Mouse (Mus musculus) central nervous system, embryonic 11.5 days (tissue): Measurements from ENCODE around the gene Twnk. TPM values are rescaled to one million over a fixed set of nuclear protein-coding genes. Genes with fewer than 3 reads are reported as not detected.

Experiments used
- polyA plus RNA-seq: library from polyadenylated mRNA; depleted of rRNA; stranded (reverse); fragments of >200 nt; gene quantifications from 2 replicates; pipeline ENCODE4 v1.2.3, GENCODE M21; 2012; rRNA removed

The Twnk gene
- polyA plus RNA-seq, result 20.4 and 25.2 TPM in 2 replicates

GRCm38 (mm10) chr19:45005444-45005843 is at the start of gene Twnk:
Gene Twnk, plus strand, starts transcription at chr19:45005663.

GRCm38 (mm10) chr19:44988831-44989566 is 16.5 kb upstream of the Twnk start, which contains the start of gene Sema4g:
Gene Sema4g, plus strand, starts transcription at chr19:44989101.

DNA sequence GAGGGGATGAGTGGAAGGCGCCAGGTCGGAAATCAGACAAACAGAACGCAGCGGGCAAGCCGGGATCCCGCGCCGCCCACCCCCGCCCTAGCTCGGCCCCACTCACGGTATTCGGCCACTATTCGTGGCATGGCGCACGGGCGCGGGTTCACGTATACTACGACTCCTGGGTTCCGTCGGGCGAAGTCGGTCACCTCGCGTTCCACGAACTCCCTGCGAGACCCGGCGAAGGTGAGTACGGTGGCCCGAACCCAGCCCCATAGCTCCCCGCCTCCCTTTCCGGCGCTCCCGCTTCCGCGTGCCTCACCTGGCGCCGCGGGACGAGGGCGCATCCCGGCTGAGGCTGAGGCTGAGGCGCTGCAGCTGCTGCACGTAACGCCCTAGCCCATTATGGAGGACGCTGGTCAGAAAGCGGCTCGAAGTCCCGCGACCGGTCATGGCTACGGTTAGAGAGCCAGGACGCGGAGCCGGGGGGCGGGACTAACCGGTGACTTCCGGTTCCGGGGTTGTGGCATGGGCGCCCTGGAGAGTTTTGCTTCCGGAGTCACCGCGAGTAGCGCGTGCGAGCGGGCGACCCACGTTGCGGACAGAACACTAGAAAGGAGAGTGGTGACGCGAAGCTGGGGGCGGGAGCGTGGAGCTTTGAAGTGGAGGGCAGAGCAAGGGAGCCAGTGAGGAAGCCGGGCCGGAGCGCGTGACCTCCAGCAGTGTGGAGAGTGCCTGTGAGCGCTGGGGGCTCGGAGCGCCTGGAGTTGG is 672 bp downstream of the Twnk start, which contains the start of gene Mrpl43:
TSS of gene Mrpl43 (minus strand) at position 486 of the 756 bp plus-strand sequence.

DNA sequence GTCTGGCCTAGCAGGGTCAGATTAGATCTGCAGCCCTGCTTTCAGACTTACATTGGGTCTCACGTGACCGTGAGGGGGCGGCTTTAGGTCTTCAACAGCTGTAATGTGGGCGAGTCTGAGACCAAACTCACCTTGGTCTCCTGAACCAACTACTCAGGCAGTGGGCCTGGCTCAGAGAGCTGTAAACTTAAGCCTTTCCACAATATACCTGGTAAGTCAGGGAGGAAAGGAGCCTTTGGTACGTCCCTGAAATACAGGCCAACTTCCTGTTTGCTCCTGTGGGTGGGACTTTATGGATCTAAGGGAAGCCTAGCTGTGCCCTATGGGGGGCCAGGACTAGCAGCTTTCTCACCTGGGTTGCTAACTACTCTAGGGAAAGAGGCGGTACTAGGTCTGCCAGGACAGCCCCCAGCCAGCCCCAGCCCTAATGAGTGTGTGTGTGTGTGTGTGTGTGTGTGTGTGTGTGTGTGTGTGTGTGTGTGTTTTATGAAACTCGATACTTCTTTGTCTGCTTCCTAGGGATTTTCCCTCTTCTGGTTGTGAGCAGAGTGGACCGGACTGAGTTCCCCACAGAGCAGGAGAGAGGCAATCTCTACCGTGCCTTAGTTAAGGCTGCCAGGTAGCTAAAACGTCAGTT is 9.0 kb downstream of the Twnk start, which contains the start of gene Lzts2:
TSS of gene Lzts2 (plus strand) at position 80 of the 637 bp plus-strand sequence.

GRCm38 (mm10) chr19:45045651-45046050 is 40.2 kb downstream of the Twnk start, which contains the start of gene Pdzd7:
Gene Pdzd7, minus strand, starts transcription at chr19:45045717.

DNA sequence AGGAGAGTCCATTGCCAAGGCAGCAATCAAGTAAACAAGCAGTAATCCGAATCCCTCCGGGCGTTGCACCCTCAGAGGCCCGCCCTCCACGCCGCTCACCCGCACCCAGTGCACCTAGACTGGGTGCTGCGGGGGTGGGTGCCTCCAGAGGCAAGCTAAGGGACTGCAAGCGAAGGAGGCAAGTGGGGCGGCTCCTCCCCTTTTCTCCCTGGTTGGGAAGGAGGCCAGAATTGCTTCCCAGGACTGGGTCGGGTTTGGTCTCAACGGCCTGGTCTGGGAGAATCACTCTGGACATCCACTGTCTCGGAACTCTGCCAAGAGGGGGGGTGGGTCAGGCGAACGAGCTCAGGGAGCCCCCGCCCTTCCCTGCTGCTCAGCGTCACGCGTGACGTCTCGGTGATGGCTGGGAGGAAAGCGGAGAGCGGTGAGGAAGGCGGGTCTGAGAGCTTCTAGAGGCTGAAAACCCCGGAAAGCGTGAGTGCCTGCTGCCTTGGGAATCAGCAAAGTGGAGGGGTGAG is 42.0 kb downstream of the Twnk start, which contains the start of gene Sfxn3:
TSS of gene Sfxn3 (plus strand) at position 87 of the 518 bp plus-strand sequence.

Other genes starting within 250 kb of the Twnk start
- gene Pax2, start 249.6 kb upstream of the Twnk start, polyA plus RNA-seq, result 1.8 and 7.1 TPM in 2 replicates
- gene Slf2, start 74.5 kb upstream of the Twnk start, polyA plus RNA-seq, result 31.0 and 39.3 TPM in 2 replicates
- gene Sema4g, start 16.6 kb upstream of the Twnk start, polyA plus RNA-seq, result 40.3 and 59.8 TPM in 2 replicates
- gene Mrpl43, start 779 bp downstream of the Twnk start, polyA plus RNA-seq, result 52.5 and 70.7 TPM in 2 replicates
- 71.5 and 90.2 TPM in 2 replicates for gene Lzts2, start 8.8 kb downstream of the Twnk start, polyA plus RNA-seq
- gene Pdzd7, start 40.1 kb downstream of the Twnk start, polyA plus RNA-seq, result 1.1 and 1.2 TPM in 2 replicates
- gene Sfxn3, start 41.8 kb downstream of the Twnk start, polyA plus RNA-seq, result 15.0 and 24.1 TPM in 2 replicates
- 0.77 and 1.4 TPM in 2 replicates for gene Kazald1, start 69.6 kb downstream of the Twnk start, polyA plus RNA-seq
- 1.0 and 1.7 TPM in 2 replicates for gene Tlx1, start 145.0 kb downstream of the Twnk start, polyA plus RNA-seq
- 0.06 and 3.5 TPM in 2 replicates for gene Lbx1, start 230.1 kb downstream of the Twnk start, polyA plus RNA-seq